Mouse (Mus musculus): Measurements from ENCODE around the gene Srek1ip1. TPM values are rescaled to one million over a fixed set of nuclear protein-coding genes. Genes with fewer than 3 reads are reported as not detected.

Gene Srek1ip1
- total and polyA plus RNA-seq, 3 experiments = 9.7 to 47.8 (median 29.0) TPM

- dilution Hi-C loops (cut with MboI; ENCODE audit: extremely low pct_ligation_motif_present, extremely low pct_unique_long_range_greater_than_20kb, low sequenced_read_pairs) (no loop called here), in situ Hi-C loops (cut with MboI; ENCODE audit: low pct_ligation_motif_present, low pct_unique_long_range_greater_than_20kb, low sequenced_read_pairs) (no loop called here)
- DNase-seq (ENCODE audit: extremely low read depth) = no peak
- no peak overlapping the region for H3K27ac ChIP-seq (ENCODE audit: insufficient read depth, low read depth)
- no peak overlapping the region for H3K4me3 ChIP-seq (replicated peaks in 1 of 3; ENCODE audit: low read depth in 2 of 3, low read length in 2 of 3, poor library complexity in 1 of 3)
- H3K9ac ChIP-seq (ENCODE audit: insufficient read depth, low read depth) = no peak overlapping the region
- peaks cover 16% of the 10 kb centered on the region for H3K79me2 ChIP-seq (replicated peaks; ENCODE audit: control insufficient read depth, extremely low read depth, insufficient read depth, poor library complexity, severe bottlenecking)
- no peaks in the 10 kb centered on the region for H3K9me3 ChIP-seq (replicated peaks; ENCODE audit: low read length)
- TF ChIP-seq NELFE (IDR thresholded peaks at IDR 0.05; ENCODE audit: low read depth, low read length) = no peak
- no peak for TF ChIP-seq MAZ (IDR thresholded peaks at IDR 0.05; ENCODE audit: low read depth, low read length)
- no peak for TF ChIP-seq SMC3 (IDR thresholded peaks at IDR 0.05; ENCODE audit: low read depth, low read length)
- no peak for TF ChIP-seq HCFC1 (IDR thresholded peaks at IDR 0.05; ENCODE audit: low read depth, low read length)
- TF ChIP-seq RCOR1 (conservative IDR thresholded peaks at IDR 0.05; ENCODE audit: low read depth, low read length) = no peak
- no peak for TF ChIP-seq RAD21 (IDR thresholded peaks at IDR 0.05; ENCODE audit: low read depth, low read length)
- no peak for TF ChIP-seq ETS1 (conservative IDR thresholded peaks at IDR 0.05; ENCODE audit: low read depth, low read length)
- TF ChIP-seq USF1 (IDR thresholded peaks at IDR 0.05; ENCODE audit: low read depth, low read length) = no peak
- no peak for TF ChIP-seq ZMIZ1 (IDR thresholded peaks at IDR 0.05; ENCODE audit: low read depth, low read length)
- TF ChIP-seq MAX (IDR thresholded peaks at IDR 0.05; ENCODE audit: low read length) = no peak
- TF ChIP-seq MYC (IDR thresholded peaks at IDR 0.05; ENCODE audit: low read depth, low read length) = no peak
- TF ChIP-seq EP300 (IDR thresholded peaks at IDR 0.05; ENCODE audit: low read length) = no peak
- TF ChIP-seq MEF2A (IDR thresholded peaks at IDR 0.05; ENCODE audit: borderline replicate concordance, low read depth, low read length) = no peak
- no peak overlapping the region for H3K4me2 ChIP-seq (ENCODE audit: insufficient read depth, low read depth, poor library complexity, severe bottlenecking)
- H3K4me1 ChIP-seq (ENCODE audit: control insufficient read depth in 1 of 2, insufficient read depth in 2 of 2) = peaks cover 5 to 68% of the 10 kb centered on the region in 2 experiments; a peak in 3 of 4 replicates
- peaks cover 3 to 39% of the 10 kb centered on the region in 2 experiments for H3K36me3 ChIP-seq (replicated peaks in 1 of 2; ENCODE audit: control insufficient read depth in 1 of 2, insufficient read depth in 1 of 2, low read length in 1 of 2)
- no peaks in the 10 kb centered on the region for H3K27me3 ChIP-seq (replicated peaks)
These were observed 28.9 kb downstream of the Srek1ip1 start for GRCm38 (mm10) chr13:104821192-104821591.

- no peak for DNase-seq (ENCODE audit: extremely low read depth)
- Histone ChIP-seq H3K79me2 (replicated peaks; ENCODE audit: control insufficient read depth, extremely low read depth, insufficient read depth, poor library complexity, severe bottlenecking) (peaks cover 16% of the 10 kb centered on the region), H3K36me3 (replicated peaks in 1 of 2; ENCODE audit: control insufficient read depth in 1 of 2, insufficient read depth in 1 of 2, low read length in 1 of 2) (peaks cover 4 to 41% of the 10 kb centered on the region in 2 experiments), H3K4me2 (ENCODE audit: insufficient read depth, low read depth, poor library complexity, severe bottlenecking) (no peak overlapping the region), H3K27ac (ENCODE audit: insufficient read depth, low read depth) (no peak overlapping the region), H3K9ac (ENCODE audit: insufficient read depth, low read depth) (no peak overlapping the region), H3K9me3 (replicated peaks; ENCODE audit: low read length) (peaks cover 1% of the 10 kb centered on the region), H3K4me1 (ENCODE audit: control insufficient read depth in 1 of 2, insufficient read depth in 2 of 2) (peaks cover 5 to 72% of the 10 kb centered on the region in 2 experiments; a peak in 3 of 4 replicates), H3K4me3 (replicated peaks in 1 of 3; ENCODE audit: low read depth in 2 of 3, low read length in 2 of 3, poor library complexity in 1 of 3) (no peak overlapping the region), H3K27me3 (replicated peaks) (no peaks in the 10 kb centered on the region)
- dilution Hi-C loops (cut with MboI; ENCODE audit: extremely low pct_ligation_motif_present, extremely low pct_unique_long_range_greater_than_20kb, low sequenced_read_pairs) (no loop called here), in situ Hi-C loops (cut with MboI; ENCODE audit: low pct_ligation_motif_present, low pct_unique_long_range_greater_than_20kb, low sequenced_read_pairs) (no loop called here)
- TF ChIP-seq CHD1 (IDR thresholded peaks at IDR 0.05; ENCODE audit: low read depth, low read length) (no peak), EP300 (IDR thresholded peaks at IDR 0.05; ENCODE audit: low read length) (no peak), MYC (IDR thresholded peaks at IDR 0.05; ENCODE audit: low read depth, low read length) (no peak), RCOR1 (conservative IDR thresholded peaks at IDR 0.05; ENCODE audit: low read depth, low read length) (no peak), MAX (IDR thresholded peaks at IDR 0.05; ENCODE audit: low read length) (no peak), ZNF384 (IDR thresholded peaks at IDR 0.05; ENCODE audit: low read depth, low read length) (no peak), MAZ (IDR thresholded peaks at IDR 0.05; ENCODE audit: low read depth, low read length) (no peak), NELFE (IDR thresholded peaks at IDR 0.05; ENCODE audit: low read depth, low read length) (no peak), JUN (IDR thresholded peaks at IDR 0.05; ENCODE audit: insufficient read depth, low read depth, low read length) (no peak), PAX5 (IDR thresholded peaks at IDR 0.05; ENCODE audit: low read length) (no peak), UBTF (IDR thresholded peaks at IDR 0.05; ENCODE audit: low read depth, low read length) (no peak), POLR2AphosphoS2 (IDR thresholded peaks at IDR 0.05; ENCODE audit: low read depth, low read length) (no peak), ZC3H11A (IDR thresholded peaks at IDR 0.05; ENCODE audit: low read depth, low read length) (no peak), MXI1 (IDR thresholded peaks at IDR 0.05; ENCODE audit: low read depth, low read length) (no peak), RAD21 (IDR thresholded peaks at IDR 0.05; ENCODE audit: low read depth, low read length) (no peak)
These were observed 29.6 kb downstream of the Srek1ip1 start for GRCm38 (mm10) chr13:104821908-104822307.

Measured in CH12.LX (cell line).